Mouse (Mus musculus): ENCODE measurements at regions not wholly inside any gene's neighbourhood (a gene's known extent, or its start where the extent isn't known, plus 50 kb on each side); places are given as distances from the start of the nearest gene placed in this dataset.

DNA sequence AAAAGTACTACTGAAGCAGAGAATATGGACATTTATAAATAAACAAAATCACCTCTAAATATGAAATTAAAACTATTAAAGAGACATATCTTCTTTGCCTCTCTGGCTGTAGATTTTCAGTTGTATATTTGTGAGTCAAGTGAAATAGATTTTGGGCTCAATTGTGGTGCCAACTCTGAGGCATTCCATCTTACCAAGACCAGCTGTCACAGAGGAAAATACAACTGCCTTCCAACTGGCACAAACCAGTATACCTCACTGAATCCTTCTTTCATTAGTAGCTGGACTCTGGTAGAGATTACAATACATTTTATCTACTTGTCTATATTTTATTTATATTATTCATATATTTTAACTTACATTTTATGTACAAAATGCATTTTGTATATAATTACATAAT, 72.7 kb upstream of the Sgcd start:
- TF ChIP-seq POLR2A (IDR thresholded peaks at IDR 0.05; ENCODE audit: insufficient read depth, low read depth, low read length): no peak
- no peak for TF ChIP-seq CTCF (IDR thresholded peaks at IDR 0.05; ENCODE audit: insufficient read depth, low read depth, low read length)
